Mouse (Mus musculus) liver, adult 2 months (tissue): ENCODE measurements at regions not wholly inside any gene's neighbourhood (a gene's known extent, or its start where the extent isn't known, plus 50 kb on each side); places are given as distances from the start of the nearest gene placed in this dataset.

Experiments
- CTCF ChIP-seq: fragments of 200-500 bp; IDR thresholded peaks from 2 replicates; pipeline ENCODE4 v1.5.1; 2011; ENCODE audit warnings: low read depth, low read length, control low read depth
- POLR2A ChIP-seq: fragments of 200-500 bp; IDR thresholded peaks from 2 replicates; pipeline ENCODE4 v1.6.1; 2011; ENCODE audit warnings: low read length, control low read depth; ENCODE audit not compliant: insufficient read depth; ENCODE audit errors: extremely low read depth

GRCm38 (mm10) chr13:90796809-90797208 is 108.3 kb downstream of the Atp6ap1l start:
- no peak for TF ChIP-seq CTCF
- no peak for TF ChIP-seq POLR2A
